Mouse (Mus musculus) T-helper 2 cell (primary cell): ENCODE measurements around the gene Lmo7.

ENCODE experiments used
- in situ Hi-C: fragments of 300-600 bp; cut with MboI, MseI; formaldehyde crosslinking; loops from one replicate; pipeline ENCODE4 v1.15.1; 2025; ENCODE audit warnings: high pct_unique_total_duplicates

The Lmo7 gene

GRCm38 (mm10) chr14:101836401-101836800 is 106.6 kb downstream of the Lmo7 start:
- in situ Hi-C loops, result no loop called here

- in situ Hi-C loops, result no loop called here
These were observed 107.4 kb downstream of the Lmo7 start for GRCm38 (mm10) chr14:101837176-101837575.

- in situ Hi-C loops, result no loop called here
These were observed 108.6 kb downstream of the Lmo7 start for GRCm38 (mm10) chr14:101838231-101838839.

GRCm38 (mm10) chr14:101839771-101840731 is 110.3 kb downstream of the Lmo7 start:
- in situ Hi-C loops, result no loop called here

GRCm38 (mm10) chr14:101841271-101841670 is 111.5 kb downstream of the Lmo7 start:
- in situ Hi-C loops, result no loop called here

- in situ Hi-C loops, result no loop called here
These were observed 112.8 kb downstream of the Lmo7 start for GRCm38 (mm10) chr14:101842521-101842920.

GRCm38 (mm10) chr14:101843443-101843842 is 113.7 kb downstream of the Lmo7 start:
- in situ Hi-C loops, result no loop called here

- in situ Hi-C loops, result no loop called here
These were observed 114.7 kb downstream of the Lmo7 start for GRCm38 (mm10) chr14:101844467-101844866.

GRCm38 (mm10) chr14:101846097-101846882 is 116.5 kb downstream of the Lmo7 start:
- in situ Hi-C loops, result no loop called here

- in situ Hi-C loops, result no loop called here
These were observed 117.8 kb downstream of the Lmo7 start for GRCm38 (mm10) chr14:101847520-101847919.

- in situ Hi-C loops, result no loop called here
These were observed 122.9 kb downstream of the Lmo7 start for GRCm38 (mm10) chr14:101852584-101853195.

- in situ Hi-C loops, result no loop called here
These were observed 123.5 kb downstream of the Lmo7 start for GRCm38 (mm10) chr14:101853207-101853606.

GRCm38 (mm10) chr14:101853722-101854121 is 124.0 kb downstream of the Lmo7 start:
- in situ Hi-C loops, result no loop called here

- in situ Hi-C loops, result no loop called here
These were observed 124.5 kb downstream of the Lmo7 start for GRCm38 (mm10) chr14:101854226-101854625.

GRCm38 (mm10) chr14:101859305-101859886 is 129.6 kb downstream of the Lmo7 start:
- in situ Hi-C loops, result no loop called here

GRCm38 (mm10) chr14:101862088-101862487 is 132.3 kb downstream of the Lmo7 start:
- in situ Hi-C loops, result no loop called here

- in situ Hi-C loops, result no loop called here
These were observed 137.4 kb downstream of the Lmo7 start for GRCm38 (mm10) chr14:101867071-101867733.

GRCm38 (mm10) chr14:101869145-101869544 is 139.4 kb downstream of the Lmo7 start:
- in situ Hi-C loops, result no loop called here

- in situ Hi-C loops, result no loop called here
These were observed 139.9 kb downstream of the Lmo7 start for GRCm38 (mm10) chr14:101869661-101870060.

- in situ Hi-C loops, result no loop called here
These were observed 140.6 kb downstream of the Lmo7 start for GRCm38 (mm10) chr14:101870171-101870902.
